Mouse (Mus musculus): ENCODE results near the gene Rab42. TPM values are rescaled to one million over a fixed set of nuclear protein-coding genes. Genes with fewer than 3 reads are reported as not detected.

Gene Rab42
- total and polyA plus RNA-seq, 2 experiments from 2014 or later, result 3.9 TPM; not detected in 1

- WGBS, result 84% methylated on average over 5 of the region's 5 CpGs
- TF ChIP-seq CTCF (IDR thresholded peaks at IDR 0.05; ENCODE audit: low read depth) (no peak), EP300 (IDR thresholded peaks at IDR 0.05; ENCODE audit: low read depth) (no peak)
- H3K36me3 ChIP-seq (replicated peaks; ENCODE audit: control insufficient read depth, insufficient read depth, low read length), result peaks cover 53% of the 10 kb centered on the region
- no peak overlapping the region for H3K27ac ChIP-seq (ENCODE audit: low read depth)
- H3K9ac ChIP-seq (replicated peaks; ENCODE audit: low read depth, low read length), result no peak overlapping the region
- H3K4me2 ChIP-seq (ENCODE audit: low read depth, low read length), result no peak overlapping the region
- no peaks in the 10 kb centered on the region for H3K9me3 ChIP-seq (replicated peaks; ENCODE audit: control insufficient read depth, low read length)
- DNase-seq (ENCODE audit: low spot score) (no peak), ATAC-seq (ENCODE audit: insufficient read depth, low read depth) (no peak)
- no peaks in the 10 kb centered on the region for H3K27me3 ChIP-seq (ENCODE audit: control insufficient read depth, insufficient read depth, low read length)
- H3K4me1 ChIP-seq (ENCODE audit: control insufficient read depth, insufficient read depth), result peaks cover 3% of the 10 kb centered on the region; the same call in 1 of the 2 replicates
- no peak overlapping the region for H3K4me3 ChIP-seq (ENCODE audit: low read depth, low read length)
Observed at GRCm38 (mm10) chr4:132312627-132313026, 9.4 kb upstream of the Rab42 start.

- H3K4me1 ChIP-seq (ENCODE audit: control insufficient read depth, insufficient read depth), result peaks cover 3% of the 10 kb centered on the region; the same call in 1 of the 2 replicates
- no peak overlapping the region for H3K27ac ChIP-seq (ENCODE audit: low read depth)
- no peak overlapping the region for H3K9ac ChIP-seq (replicated peaks; ENCODE audit: low read depth, low read length)
- WGBS, result 57% methylated on average over 3 of the region's 3 CpGs
- no peak overlapping the region for H3K4me2 ChIP-seq (ENCODE audit: low read depth, low read length)
- DNase-seq (ENCODE audit: low spot score), result no peak
- ATAC-seq (ENCODE audit: insufficient read depth, low read depth), result no peak
- H3K27me3 ChIP-seq (ENCODE audit: control insufficient read depth, insufficient read depth, low read length), result no peaks in the 10 kb centered on the region
- H3K36me3 ChIP-seq (replicated peaks; ENCODE audit: control insufficient read depth, insufficient read depth, low read length), result peaks cover 46% of the 10 kb centered on the region
- no peak overlapping the region for H3K4me3 ChIP-seq (ENCODE audit: low read depth, low read length)
- no peaks in the 10 kb centered on the region for H3K9me3 ChIP-seq (replicated peaks; ENCODE audit: control insufficient read depth, low read length)
- no peak for TF ChIP-seq EP300 (IDR thresholded peaks at IDR 0.05; ENCODE audit: low read depth)
- no peak for TF ChIP-seq CTCF (IDR thresholded peaks at IDR 0.05; ENCODE audit: low read depth)
Observed at GRCm38 (mm10) chr4:132311801-132312200, 8.6 kb upstream of the Rab42 start.

- no peak for TF ChIP-seq EP300 (IDR thresholded peaks at IDR 0.05; ENCODE audit: low read depth)
- no peak for TF ChIP-seq CTCF (IDR thresholded peaks at IDR 0.05; ENCODE audit: low read depth)
- WGBS, result 45% methylated on average over 1 of the region's 1 CpGs
- peaks cover 3% of the 10 kb centered on the region; the same call in 1 of the 2 replicates for H3K4me1 ChIP-seq (ENCODE audit: control insufficient read depth, insufficient read depth)
- H3K9me3 ChIP-seq (replicated peaks; ENCODE audit: control insufficient read depth, low read length), result no peaks in the 10 kb centered on the region
- no peak overlapping the region for H3K4me2 ChIP-seq (ENCODE audit: low read depth, low read length)
- H3K9ac ChIP-seq (replicated peaks; ENCODE audit: low read depth, low read length), result no peak overlapping the region
- H3K27me3 ChIP-seq (ENCODE audit: control insufficient read depth, insufficient read depth, low read length), result no peaks in the 10 kb centered on the region
- H3K4me3 ChIP-seq (ENCODE audit: low read depth, low read length), result no peak overlapping the region
- no peak for DNase-seq (ENCODE audit: low spot score)
- ATAC-seq (ENCODE audit: insufficient read depth, low read depth), result no peak
- peaks cover 40% of the 10 kb centered on the region for H3K36me3 ChIP-seq (replicated peaks; ENCODE audit: control insufficient read depth, insufficient read depth, low read length)
- no peak overlapping the region for H3K27ac ChIP-seq (ENCODE audit: low read depth)
Observed at GRCm38 (mm10) chr4:132311209-132311608, 8.0 kb upstream of the Rab42 start.

- Histone ChIP-seq H3K27ac (ENCODE audit: low read depth) (peak overlapping the region; percentile 91; the same call in 1 of the 2 replicates), H3K9ac (replicated peaks; ENCODE audit: low read depth, low read length) (peak overlapping the region; percentile 91; the same call in 1 of the 2 replicates), H3K4me3 (ENCODE audit: low read depth, low read length) (peak overlapping the region; percentile 68), H3K27me3 (ENCODE audit: control insufficient read depth, insufficient read depth, low read length) (no peaks in the 10 kb centered on the region), H3K36me3 (replicated peaks; ENCODE audit: control insufficient read depth, insufficient read depth, low read length) (peaks cover 37% of the 10 kb centered on the region), H3K9me3 (replicated peaks; ENCODE audit: control insufficient read depth, low read length) (no peaks in the 10 kb centered on the region), H3K4me2 (ENCODE audit: low read depth, low read length) (peak overlapping the region; percentile 74), H3K4me1 (ENCODE audit: control insufficient read depth, insufficient read depth) (no peaks in the 10 kb centered on the region)
- 32% methylated on average over 10 of the region's 10 CpGs for WGBS
- no peak for DNase-seq (ENCODE audit: low spot score)
- TF ChIP-seq CTCF (IDR thresholded peaks at IDR 0.05; ENCODE audit: low read depth) (peak; percentile 54), EP300 (IDR thresholded peaks at IDR 0.05; ENCODE audit: low read depth) (no peak)
- ATAC-seq (ENCODE audit: insufficient read depth, low read depth), result peak; percentile 16; the same call in 1 of the 2 replicates
Observed at GRCm38 (mm10) chr4:132309849-132310472, 6.8 kb upstream of the Rab42 start.

GRCm38 (mm10) chr4:132309140-132309848, 6.1 kb upstream of the Rab42 start:
- no peaks in the 10 kb centered on the region for H3K4me1 ChIP-seq (ENCODE audit: control insufficient read depth, insufficient read depth)
- H3K36me3 ChIP-seq (replicated peaks; ENCODE audit: control insufficient read depth, insufficient read depth, low read length), result peaks cover 36% of the 10 kb centered on the region
- peak overlapping the region; percentile 74 for H3K4me2 ChIP-seq (ENCODE audit: low read depth, low read length)
- H3K4me3 ChIP-seq (ENCODE audit: low read depth, low read length), result peak overlapping the region; percentile 68
- peak; percentile 2; the same call in 1 of the 2 replicates for ATAC-seq (ENCODE audit: insufficient read depth, low read depth)
- no peaks in the 10 kb centered on the region for H3K27me3 ChIP-seq (ENCODE audit: control insufficient read depth, insufficient read depth, low read length)
- no peaks in the 10 kb centered on the region for H3K9me3 ChIP-seq (replicated peaks; ENCODE audit: control insufficient read depth, low read length)
- H3K27ac ChIP-seq (ENCODE audit: low read depth), result peak overlapping the region; percentile 91
- TF ChIP-seq CTCF (IDR thresholded peaks at IDR 0.05; ENCODE audit: low read depth) (no peak), EP300 (IDR thresholded peaks at IDR 0.05; ENCODE audit: low read depth) (no peak)
- H3K9ac ChIP-seq (replicated peaks; ENCODE audit: low read depth, low read length), result peak overlapping the region; percentile 91
- DNase-seq (ENCODE audit: low spot score), result peak; percentile 31
- WGBS, result under 1% methylated on average over 15 of the region's 15 CpGs
